Mouse (Mus musculus) liver, embryonic 14.5 days (tissue): Measurements from ENCODE around the gene Bbs9.

Experiments
- CTCF ChIP-seq: IDR thresholded peaks from 2 replicates; pipeline ENCODE4 v1.5.1; 2016; ENCODE audit warnings: antibody characterized with exemption, low read depth, control low read depth
- EP300 ChIP-seq: IDR thresholded peaks from 2 replicates; pipeline ENCODE4 v1.6.1; 2016; ENCODE audit warnings: antibody characterized with exemption, low read depth

DNA sequence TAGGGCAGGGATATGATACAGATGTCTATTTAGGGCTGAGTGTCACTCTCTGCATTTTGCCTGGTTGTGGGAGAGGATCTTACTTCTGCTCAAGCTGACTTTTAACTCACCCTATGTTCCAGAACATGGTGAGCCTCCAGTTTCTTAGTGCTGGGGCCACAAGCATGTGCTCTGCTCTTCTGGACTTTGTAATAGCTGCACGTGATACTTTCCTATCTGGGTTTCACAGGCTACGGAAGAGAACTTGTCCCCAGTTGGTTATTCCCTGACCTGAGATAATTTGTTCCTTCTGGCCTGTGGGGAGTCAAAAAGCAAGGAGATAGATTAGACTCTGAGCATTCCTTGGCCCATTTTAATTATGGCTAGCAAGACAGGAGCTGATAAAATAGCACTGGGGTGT lies 30.1 kb downstream of the Bbs9 start:
- TF ChIP-seq CTCF (no peak), EP300 (no peak)
